Mouse (Mus musculus): ENCODE results near the gene Nt5dc3. TPM values are rescaled to one million over a fixed set of nuclear protein-coding genes. Genes with fewer than 3 reads are reported as not detected.

Gene Nt5dc3
- 7.0 and 7.7 TPM in 2 replicates for polyA plus RNA-seq (2012; rRNA removed)

- Histone ChIP-seq H3K27me3 (ENCODE audit: control insufficient read depth, insufficient read depth, low read length) (no peaks in the 10 kb centered on the region), H3K4me1 (ENCODE audit: control insufficient read depth, insufficient read depth, low read length) (peaks cover 11% of the 10 kb centered on the region), H3K36me3 (ENCODE audit: control insufficient read depth, insufficient read depth, low read length) (no peaks in the 10 kb centered on the region), H3K27ac (ENCODE audit: control insufficient read depth, insufficient read depth, low read depth, low read length) (peak within 1 kb of the TSS; percentile 86), H3K4me3 (ENCODE audit: control insufficient read depth, low read depth, low read length) (peak within 1 kb of the TSS; percentile 90)
- no peak for TF ChIP-seq CTCF (IDR thresholded peaks at IDR 0.05; ENCODE audit: control insufficient read depth, insufficient read depth, insufficient replicate concordance, low read depth, low read length)
- TF ChIP-seq POLR2A (IDR thresholded peaks at IDR 0.05; ENCODE audit: control insufficient read depth, low read depth, low read length), result peak; percentile 94
Observed at GRCm38 (mm10) chr10:86778398-86779116, at the start of gene Nt5dc3. TSS of gene Nt5dc3 (plus strand) at chr10:86779005.

DNA sequence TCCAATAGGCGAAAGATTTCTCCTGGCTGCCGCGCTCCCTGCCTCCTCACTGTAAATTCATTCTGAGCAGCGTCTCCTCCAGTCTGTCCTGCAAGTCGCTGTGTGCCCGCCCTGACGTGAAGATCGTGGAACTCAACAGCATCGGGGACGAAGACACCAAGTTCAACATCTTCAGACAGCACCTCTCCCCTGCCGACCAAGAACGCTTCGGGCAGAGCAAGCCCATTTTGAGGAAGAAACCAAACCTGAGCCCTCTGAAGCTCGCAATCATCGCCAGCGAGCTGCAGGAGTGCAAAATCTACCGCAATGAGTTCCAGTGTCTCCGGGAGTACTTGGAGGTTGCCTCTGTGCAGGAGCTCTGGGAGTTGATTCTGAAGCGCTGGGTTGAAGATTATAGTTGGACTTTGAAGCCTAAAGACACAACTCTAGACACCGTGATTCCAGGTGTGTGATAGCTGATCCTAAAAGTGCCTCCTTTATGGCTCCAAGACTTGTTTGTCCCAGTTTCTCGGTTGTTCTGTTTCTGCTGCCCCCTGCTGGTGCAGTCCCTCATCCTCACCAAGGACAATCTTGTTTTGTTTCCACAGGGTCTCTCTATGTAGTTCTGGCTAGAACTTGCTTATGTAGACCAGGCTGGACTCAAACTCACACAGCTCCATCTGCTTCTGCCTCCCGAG, 47.8 kb upstream of the Nt5dc3 start:
- H3K27ac ChIP-seq (ENCODE audit: control insufficient read depth, insufficient read depth, low read depth, low read length), result no peak overlapping the region
- no peaks in the 10 kb centered on the region; the same call in 1 of the 2 replicates for H3K36me3 ChIP-seq (ENCODE audit: control insufficient read depth, insufficient read depth, low read length)
- peak overlapping the region; percentile 67 for H3K4me3 ChIP-seq (ENCODE audit: control insufficient read depth, low read depth, low read length)
- no peaks in the 10 kb centered on the region for H3K27me3 ChIP-seq (ENCODE audit: control insufficient read depth, insufficient read depth, low read length)
- H3K4me1 ChIP-seq (ENCODE audit: control insufficient read depth, insufficient read depth, low read length), result no peaks in the 10 kb centered on the region
- no peak for TF ChIP-seq POLR2A (IDR thresholded peaks at IDR 0.05; ENCODE audit: control insufficient read depth, low read depth, low read length)
- peak; percentile 19; the same call in 1 of the 2 replicates for TF ChIP-seq CTCF (IDR thresholded peaks at IDR 0.05; ENCODE audit: control insufficient read depth, insufficient read depth, insufficient replicate concordance, low read depth, low read length)

GRCm38 (mm10) chr10:86731500-86731863, 47.3 kb upstream of the Nt5dc3 start:
- H3K27ac ChIP-seq (ENCODE audit: control insufficient read depth, insufficient read depth, low read depth, low read length), result no peak overlapping the region
- H3K4me1 ChIP-seq (ENCODE audit: control insufficient read depth, insufficient read depth, low read length), result no peaks in the 10 kb centered on the region
- no peaks in the 10 kb centered on the region for H3K27me3 ChIP-seq (ENCODE audit: control insufficient read depth, insufficient read depth, low read length)
- TF ChIP-seq POLR2A (IDR thresholded peaks at IDR 0.05; ENCODE audit: control insufficient read depth, low read depth, low read length) (no peak), CTCF (IDR thresholded peaks at IDR 0.05; ENCODE audit: control insufficient read depth, insufficient read depth, insufficient replicate concordance, low read depth, low read length) (no peak)
- H3K4me3 ChIP-seq (ENCODE audit: control insufficient read depth, low read depth, low read length), result no peak overlapping the region
- H3K36me3 ChIP-seq (ENCODE audit: control insufficient read depth, insufficient read depth, low read length), result no peaks in the 10 kb centered on the region; the same call in 1 of the 2 replicates

- no peak overlapping the region for H3K4me3 ChIP-seq (ENCODE audit: control insufficient read depth, low read depth, low read length)
- no peak overlapping the region for H3K27ac ChIP-seq (ENCODE audit: control insufficient read depth, insufficient read depth, low read depth, low read length)
- no peak for TF ChIP-seq POLR2A (IDR thresholded peaks at IDR 0.05; ENCODE audit: control insufficient read depth, low read depth, low read length)
- no peak for TF ChIP-seq CTCF (IDR thresholded peaks at IDR 0.05; ENCODE audit: control insufficient read depth, insufficient read depth, insufficient replicate concordance, low read depth, low read length)
- no peaks in the 10 kb centered on the region; the same call in 1 of the 2 replicates for H3K36me3 ChIP-seq (ENCODE audit: control insufficient read depth, insufficient read depth, low read length)
- no peaks in the 10 kb centered on the region for H3K27me3 ChIP-seq (ENCODE audit: control insufficient read depth, insufficient read depth, low read length)
- no peaks in the 10 kb centered on the region for H3K4me1 ChIP-seq (ENCODE audit: control insufficient read depth, insufficient read depth, low read length)
Observed at GRCm38 (mm10) chr10:86735036-86735435, 43.8 kb upstream of the Nt5dc3 start.

GRCm38 (mm10) chr10:86742918-86743317, 35.9 kb upstream of the Nt5dc3 start:
- no peak for TF ChIP-seq POLR2A (IDR thresholded peaks at IDR 0.05; ENCODE audit: control insufficient read depth, low read depth, low read length)
- no peak for TF ChIP-seq CTCF (IDR thresholded peaks at IDR 0.05; ENCODE audit: control insufficient read depth, insufficient read depth, insufficient replicate concordance, low read depth, low read length)
- H3K4me3 ChIP-seq (ENCODE audit: control insufficient read depth, low read depth, low read length), result no peak overlapping the region
- H3K4me1 ChIP-seq (ENCODE audit: control insufficient read depth, insufficient read depth, low read length), result no peaks in the 10 kb centered on the region
- no peak overlapping the region for H3K27ac ChIP-seq (ENCODE audit: control insufficient read depth, insufficient read depth, low read depth, low read length)
- H3K36me3 ChIP-seq (ENCODE audit: control insufficient read depth, insufficient read depth, low read length), result no peaks in the 10 kb centered on the region
- H3K27me3 ChIP-seq (ENCODE audit: control insufficient read depth, insufficient read depth, low read length), result no peaks in the 10 kb centered on the region

DNA sequence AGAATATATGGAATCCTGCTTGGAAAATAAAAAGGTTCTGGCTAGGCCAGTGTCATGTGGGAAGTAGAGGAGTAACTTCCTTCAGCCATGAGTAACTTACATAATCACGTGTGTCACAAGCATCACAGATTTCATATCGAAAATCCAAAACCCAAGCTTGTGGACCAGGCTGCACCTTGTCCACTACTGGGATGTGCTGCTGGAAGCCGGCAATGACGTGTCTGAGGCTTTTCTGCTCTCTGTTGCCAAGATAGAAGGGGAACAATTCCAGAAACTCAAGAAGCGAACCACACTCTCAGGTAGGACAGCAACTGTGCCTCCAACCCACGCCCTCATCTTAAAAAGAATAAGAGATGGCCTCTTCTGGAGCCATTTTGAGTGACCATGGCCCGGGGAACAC, 34.5 kb upstream of the Nt5dc3 start:
- H3K36me3 ChIP-seq (ENCODE audit: control insufficient read depth, insufficient read depth, low read length), result no peaks in the 10 kb centered on the region
- H3K27me3 ChIP-seq (ENCODE audit: control insufficient read depth, insufficient read depth, low read length), result no peaks in the 10 kb centered on the region
- no peaks in the 10 kb centered on the region for H3K4me1 ChIP-seq (ENCODE audit: control insufficient read depth, insufficient read depth, low read length)
- TF ChIP-seq CTCF (IDR thresholded peaks at IDR 0.05; ENCODE audit: control insufficient read depth, insufficient read depth, insufficient replicate concordance, low read depth, low read length), result no peak
- TF ChIP-seq POLR2A (IDR thresholded peaks at IDR 0.05; ENCODE audit: control insufficient read depth, low read depth, low read length), result no peak
- no peak overlapping the region for H3K27ac ChIP-seq (ENCODE audit: control insufficient read depth, insufficient read depth, low read depth, low read length)
- H3K4me3 ChIP-seq (ENCODE audit: control insufficient read depth, low read depth, low read length), result no peak overlapping the region

DNA sequence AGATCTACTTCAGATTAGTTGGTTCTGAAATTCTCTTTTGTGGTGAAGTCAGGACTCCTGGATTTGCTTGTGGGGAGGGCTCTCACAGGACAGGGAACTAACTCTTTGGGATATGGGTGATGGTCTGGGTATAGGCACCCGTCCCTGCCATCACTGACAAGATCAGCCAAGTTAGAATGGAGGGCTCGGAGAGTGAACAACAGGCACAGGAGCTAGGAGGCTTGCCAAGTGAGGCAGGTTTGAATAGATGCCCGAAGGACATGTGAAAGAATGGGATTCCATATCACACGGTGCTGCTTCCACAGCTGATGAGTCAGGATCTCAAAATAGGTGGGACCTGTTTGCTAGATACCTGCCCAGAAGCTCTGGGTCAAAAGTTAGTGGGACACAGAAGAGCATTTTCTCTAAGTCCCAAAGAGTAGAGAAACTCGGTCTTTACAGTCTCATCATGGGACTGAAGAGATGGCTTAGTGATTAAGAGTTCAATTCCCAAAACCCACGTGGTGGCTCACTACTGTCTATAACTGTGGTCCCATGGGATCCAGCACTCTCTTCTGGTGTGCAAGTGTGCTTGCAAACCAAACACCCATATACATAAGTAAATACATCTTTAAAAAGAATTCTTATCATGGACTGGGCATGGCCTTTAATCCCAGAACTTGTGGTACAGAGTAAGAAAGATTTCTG, 22.8 kb upstream of the Nt5dc3 start:
- Histone ChIP-seq H3K36me3 (ENCODE audit: control insufficient read depth, insufficient read depth, low read length) (no peaks in the 10 kb centered on the region), H3K4me1 (ENCODE audit: control insufficient read depth, insufficient read depth, low read length) (no peaks in the 10 kb centered on the region), H3K27me3 (ENCODE audit: control insufficient read depth, insufficient read depth, low read length) (no peaks in the 10 kb centered on the region), H3K4me3 (ENCODE audit: control insufficient read depth, low read depth, low read length) (no peak overlapping the region), H3K27ac (ENCODE audit: control insufficient read depth, insufficient read depth, low read depth, low read length) (no peak overlapping the region)
- TF ChIP-seq CTCF (IDR thresholded peaks at IDR 0.05; ENCODE audit: control insufficient read depth, insufficient read depth, insufficient replicate concordance, low read depth, low read length) (no peak), POLR2A (IDR thresholded peaks at IDR 0.05; ENCODE audit: control insufficient read depth, low read depth, low read length) (no peak)
